ENCODE assay signal across 21 mouse cellular contexts in the genomic region with DNA sequence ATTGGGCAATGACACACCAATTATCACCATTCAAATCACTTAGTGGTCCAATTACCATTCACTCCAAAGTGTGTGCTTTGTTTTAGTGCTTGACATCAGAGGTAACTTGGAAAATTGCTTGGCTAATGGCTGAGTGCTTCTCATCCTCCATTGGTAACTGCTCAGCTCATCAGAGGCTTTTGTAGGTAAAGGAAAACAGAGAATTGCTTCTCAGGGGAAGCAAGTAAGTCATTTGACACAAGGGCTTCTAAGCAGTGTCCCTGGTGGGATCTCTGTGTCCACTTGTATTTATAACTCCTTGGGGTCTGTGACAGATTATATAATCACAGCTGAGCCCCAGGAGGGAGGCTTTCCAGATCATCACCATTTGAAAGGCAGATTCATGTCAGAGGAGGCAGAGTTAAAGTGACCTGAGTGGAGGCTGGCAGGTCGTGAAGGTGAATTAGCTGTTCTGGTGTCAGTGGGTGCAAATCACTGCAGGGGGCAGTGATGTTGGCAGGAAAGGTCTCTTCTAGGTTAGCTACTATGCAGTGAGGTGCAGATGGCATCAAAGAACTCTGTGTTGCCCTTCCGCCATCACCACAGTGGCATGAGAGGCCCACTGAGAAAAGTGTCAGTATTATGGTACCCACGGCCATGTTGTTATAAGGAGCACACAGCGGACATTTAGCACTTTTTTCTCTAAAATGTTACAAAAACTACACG.
A peak's percentile ranks its signal among the peaks of the same experiment; 100 is the strongest.
DNase-seq lines count a peak whose midpoint lies in the region; ATAC-seq and TF ChIP-seq lines count a peak whose summit lies in the region.
"Had no signal": no experiment of that assay in that cellular context is flagged by ENCODE, and none has a peak within 500 bp of the region (broad histone marks: within the 10 kb centered on the region; RNA-seq: fewer than 3 reads in every experiment).

No protein-coding gene starts in this region.

- no peak for TF ChIP-seq CTCF in midbrain, postnatal 0 days (IDR thresholded peaks at IDR 0.05)

- H3K4me3 ChIP-seq in hindbrain, embryonic 12.5 days, result no peak overlapping the region
- H3K4me3 ChIP-seq in hindbrain, embryonic 10.5 days, result no peak overlapping the region
- no peak overlapping the region for H3K4me3 ChIP-seq in embryonic facial prominence, embryonic 14.5 days (ENCODE audit: low read depth, low read length)
- no peak overlapping the region for H3K4me3 ChIP-seq in midbrain, postnatal 0 days (ENCODE audit: low read depth, low read length)
- H3K4me3 ChIP-seq: erythroblast, embryonic 14.5 days; heart, embryonic 13.5 days; limb, embryonic 10.5 days had no signal

- H3K27me3 ChIP-seq in hindbrain, embryonic 12.5 days, result no peaks in the 10 kb centered on the region
- no peaks in the 10 kb centered on the region for H3K27me3 ChIP-seq in hindbrain, embryonic 10.5 days (ENCODE audit: insufficient read depth, poor library complexity, severe bottlenecking)
- no peaks in the 10 kb centered on the region for H3K27me3 ChIP-seq in embryonic facial prominence, embryonic 14.5 days (replicated peaks; ENCODE audit: control insufficient read depth, insufficient read depth, low read length)
- H3K27me3 ChIP-seq in midbrain, postnatal 0 days (ENCODE audit: insufficient read depth, low read length), result no peaks in the 10 kb centered on the region
- H3K27me3 ChIP-seq: CH12.LX; heart, embryonic 13.5 days had no signal

- ATAC-seq in hindbrain, embryonic 12.5 days (ENCODE audit: low FRiP score), result peak; percentile 56; the same call in 1 of the 2 replicates
- ATAC-seq in embryonic facial prominence, embryonic 14.5 days (ENCODE audit: low read depth), result no peak
- no peak for ATAC-seq in midbrain, postnatal 0 days (ENCODE audit: low FRiP score)
- ATAC-seq: intestine, postnatal 0 days had no signal

- H3K9me3 ChIP-seq in hindbrain, embryonic 12.5 days (replicated peaks), result no peaks in the 10 kb centered on the region
- no peaks in the 10 kb centered on the region for H3K9me3 ChIP-seq in hindbrain, embryonic 10.5 days
- H3K9me3 ChIP-seq in embryonic facial prominence, embryonic 14.5 days (ENCODE audit: control insufficient read depth, low read length), result no peaks in the 10 kb centered on the region
- no peaks in the 10 kb centered on the region for H3K9me3 ChIP-seq in midbrain, postnatal 0 days (ENCODE audit: low read length)
- H3K9me3 ChIP-seq: heart, embryonic 13.5 days; limb, embryonic 10.5 days had no signal

- H3K4me1 ChIP-seq in hindbrain, embryonic 12.5 days, result peaks cover 4% of the 10 kb centered on the region; the same call in 1 of the 2 replicates
- no peaks in the 10 kb centered on the region for H3K4me1 ChIP-seq in hindbrain, embryonic 10.5 days (replicated peaks)
- no peaks in the 10 kb centered on the region for H3K4me1 ChIP-seq in embryonic facial prominence, embryonic 14.5 days (ENCODE audit: control insufficient read depth, insufficient read depth, low read length)
- H3K4me1 ChIP-seq in midbrain, postnatal 0 days (ENCODE audit: insufficient read depth, low read length), result no peaks in the 10 kb centered on the region
- H3K4me1 ChIP-seq: heart, embryonic 13.5 days; limb, embryonic 10.5 days had no signal

- H3K4me2 ChIP-seq in hindbrain, embryonic 12.5 days (replicated peaks), result no peak overlapping the region
- H3K4me2 ChIP-seq in embryonic facial prominence, embryonic 14.5 days (ENCODE audit: low read depth, low read length), result no peak overlapping the region
- no peak overlapping the region for H3K4me2 ChIP-seq in midbrain, postnatal 0 days (ENCODE audit: low read depth, low read length, poor library complexity, severe bottlenecking)
- H3K4me2 ChIP-seq: heart, embryonic 13.5 days; liver, embryonic 11.5 days had no signal

- no peaks in the 10 kb centered on the region for H3K36me3 ChIP-seq in hindbrain, embryonic 12.5 days
- H3K36me3 ChIP-seq in hindbrain, embryonic 10.5 days, result no peaks in the 10 kb centered on the region
- H3K36me3 ChIP-seq in embryonic facial prominence, embryonic 14.5 days (ENCODE audit: control insufficient read depth, insufficient read depth, low read length), result no peaks in the 10 kb centered on the region
- no peaks in the 10 kb centered on the region for H3K36me3 ChIP-seq in midbrain, postnatal 0 days (ENCODE audit: insufficient read depth, low read length)
- H3K36me3 ChIP-seq: heart, embryonic 13.5 days; limb, embryonic 10.5 days had no signal

- intact Hi-C loops in heart, postnatal 36 days (cut with DNase I), result no loop called here

- WGBS in hindbrain, embryonic 12.5 days, result 63% methylated on average over 5 of the region's 5 CpGs
- WGBS in hindbrain, embryonic 10.5 days, result 70% methylated on average over 5 of the region's 5 CpGs
- WGBS in embryonic facial prominence, embryonic 14.5 days, result 73% methylated on average over 5 of the region's 5 CpGs
- 69% methylated on average over 5 of the region's 5 CpGs for WGBS in midbrain, postnatal 0 days

- peak; percentile 1 for DNase-seq in embryo, embryonic 11 days
- no peak for DNase-seq in embryo, embryonic 10 days (ENCODE audit: low spot score)
- no peak for DNase-seq in hindbrain, embryonic 10.5 days (ENCODE audit: low spot score)
- peak; percentile 2 for DNase-seq in embryonic facial prominence, embryonic 14.5 days (ENCODE audit: low spot score)
- peak; percentile 31 for DNase-seq in midbrain, postnatal 0 days (ENCODE audit: low spot score)
- no peak for DNase-seq in heart, postnatal 36 days
- no peak for DNase-seq in urinary bladder, adult 18-20 months (ENCODE audit: low spot score in 2 of 2)
- DNase-seq: adrenal gland, adult 8-10 months; cerebellum, adult 9-10 months; heart, postnatal 4 days; lung, adult 2 months; lung, postnatal 36 days; thymus, adult 2 months had no signal

- no peak overlapping the region for H3K27ac ChIP-seq in hindbrain, embryonic 12.5 days
- H3K27ac ChIP-seq in hindbrain, embryonic 10.5 days, result no peak overlapping the region
- no peak overlapping the region for H3K27ac ChIP-seq in embryonic facial prominence, embryonic 14.5 days (replicated peaks; ENCODE audit: low read depth, low read length)
- H3K27ac ChIP-seq in midbrain, postnatal 0 days (ENCODE audit: low read depth, low read length), result no peak overlapping the region
- H3K27ac ChIP-seq: heart, embryonic 13.5 days; kidney, postnatal 0 days; limb, embryonic 10.5 days had no signal

- H3K9ac ChIP-seq in hindbrain, embryonic 12.5 days, result no peak overlapping the region
- H3K9ac ChIP-seq in embryonic facial prominence, embryonic 14.5 days (ENCODE audit: low read depth, low read length), result no peak overlapping the region
- no peak overlapping the region for H3K9ac ChIP-seq in midbrain, postnatal 0 days (replicated peaks; ENCODE audit: low read length, poor library complexity, severe bottlenecking)
- H3K9ac ChIP-seq: heart, embryonic 13.5 days had no signal

Comparison
In these comparisons a context has a peak if more than half of its experiments do, and no peak if none do; other contexts are left out.
1. DNase-seq: peak in embryo, embryonic 11 days (single experiment), embryonic facial prominence, embryonic 14.5 days (single experiment) and midbrain, postnatal 0 days (single experiment); none in embryo, embryonic 10 days (single experiment), hindbrain, embryonic 10.5 days (single experiment), heart, postnatal 36 days (0 of 2) and urinary bladder, adult 18-20 months (0 of 2).